Mouse (Mus musculus): Measurements from ENCODE around the gene Olfr1274-ps. TPM values are rescaled to one million over a fixed set of nuclear protein-coding genes. Genes with fewer than 3 reads are reported as not detected.
A peak's percentile ranks its signal among the peaks of the same experiment; 100 is the strongest.
"Not testable (repeated sequence)": the region's sequence is repeated elsewhere in the genome, so short reads cannot be mapped to it uniquely, and the experiment has no call there.

Gene Olfr1274-ps
- polyA plus RNA-seq, 1 experiment, result not detected

- DNase-seq; H3K4me1 ChIP-seq (ENCODE audit: control insufficient read depth, insufficient read depth, low read length); H3K27me3 ChIP-seq (replicated peaks; ENCODE audit: control insufficient read depth, insufficient read depth, low read length); H3K36me3 ChIP-seq (ENCODE audit: control insufficient read depth, insufficient read depth, low read length); H3K27ac ChIP-seq (ENCODE audit: insufficient read depth, low read depth, low read length); H3K4me3 ChIP-seq (ENCODE audit: insufficient read depth, low read depth, low read length): not testable (repeated sequence)
Observed at GRCm38 (mm10) chr2:90440169-90440568, 41.7 kb downstream of the Olfr1274-ps start.

GRCm38 (mm10) chr2:90441811-90442210 is 43.3 kb downstream of the Olfr1274-ps start:
- peak; percentile 59 for DNase-seq
- H3K36me3 ChIP-seq (ENCODE audit: control insufficient read depth, insufficient read depth, low read length); H3K27me3 ChIP-seq (replicated peaks; ENCODE audit: control insufficient read depth, insufficient read depth, low read length); H3K4me3 ChIP-seq (ENCODE audit: insufficient read depth, low read depth, low read length); H3K4me1 ChIP-seq (ENCODE audit: control insufficient read depth, insufficient read depth, low read length); H3K27ac ChIP-seq (ENCODE audit: insufficient read depth, low read depth, low read length): not testable (repeated sequence)
- 57% methylated on average over 4 of the region's 4 CpGs for WGBS

- Histone ChIP-seq H3K27me3 (replicated peaks; ENCODE audit: control insufficient read depth, insufficient read depth, low read length) (no peaks in the 10 kb centered on the region), H3K27ac (ENCODE audit: insufficient read depth, low read depth, low read length) (no peak overlapping the region), H3K4me3 (ENCODE audit: insufficient read depth, low read depth, low read length) (no peak overlapping the region), H3K4me1 (ENCODE audit: control insufficient read depth, insufficient read depth, low read length) (no peaks in the 10 kb centered on the region), H3K36me3 (ENCODE audit: control insufficient read depth, insufficient read depth, low read length) (no peaks in the 10 kb centered on the region)
- no peak for DNase-seq
- no peak for TF ChIP-seq CTCF (conservative IDR thresholded peaks at IDR 0.05; ENCODE audit: insufficient read depth, insufficient read length, low read depth, low read length)
- TF ChIP-seq POLR2A (IDR thresholded peaks at IDR 0.05; ENCODE audit: low read depth, low read length), result no peak
- 81% methylated on average over 5 of the region's 5 CpGs for WGBS
Observed at GRCm38 (mm10) chr2:90443811-90444210, 45.3 kb downstream of the Olfr1274-ps start.

GRCm38 (mm10) chr2:90448967-90449740 is 50.7 kb downstream of the Olfr1274-ps start:
- Histone ChIP-seq H3K4me3 (ENCODE audit: insufficient read depth, low read depth, low read length) (no peak overlapping the region), H3K4me1 (ENCODE audit: control insufficient read depth, insufficient read depth, low read length) (peaks cover 7% of the 10 kb centered on the region; the same call in 1 of the 2 replicates), H3K36me3 (ENCODE audit: control insufficient read depth, insufficient read depth, low read length) (no peaks in the 10 kb centered on the region), H3K27me3 (replicated peaks; ENCODE audit: control insufficient read depth, insufficient read depth, low read length) (no peaks in the 10 kb centered on the region), H3K27ac (ENCODE audit: insufficient read depth, low read depth, low read length) (peak overlapping the region; percentile 77; the same call in 1 of the 2 replicates)
- peak; percentile 64 for DNase-seq
- TF ChIP-seq POLR2A (IDR thresholded peaks at IDR 0.05; ENCODE audit: low read depth, low read length) (no peak), CTCF (conservative IDR thresholded peaks at IDR 0.05; ENCODE audit: insufficient read depth, insufficient read length, low read depth, low read length) (no peak)
- WGBS, result 55% methylated on average over 15 of the region's 15 CpGs

GRCm38 (mm10) chr2:90452380-90452779 is 53.9 kb downstream of the Olfr1274-ps start:
- H3K27me3 ChIP-seq (replicated peaks; ENCODE audit: control insufficient read depth, insufficient read depth, low read length), result no peaks in the 10 kb centered on the region
- DNase-seq, result no peak
- H3K4me1 ChIP-seq (ENCODE audit: control insufficient read depth, insufficient read depth, low read length), result peaks cover 7% of the 10 kb centered on the region; the same call in 1 of the 2 replicates
- TF ChIP-seq CTCF (conservative IDR thresholded peaks at IDR 0.05; ENCODE audit: insufficient read depth, insufficient read length, low read depth, low read length), result no peak
- TF ChIP-seq POLR2A (IDR thresholded peaks at IDR 0.05; ENCODE audit: low read depth, low read length), result no peak
- no peak overlapping the region for H3K4me3 ChIP-seq (ENCODE audit: insufficient read depth, low read depth, low read length)
- no peak overlapping the region for H3K27ac ChIP-seq (ENCODE audit: insufficient read depth, low read depth, low read length)
- H3K36me3 ChIP-seq (ENCODE audit: control insufficient read depth, insufficient read depth, low read length), result no peaks in the 10 kb centered on the region
- 65% methylated on average over 3 of the region's 3 CpGs for WGBS

Other genes starting within 250 kb of the Olfr1274-ps start
- not detected in 2 replicates for gene Olfr1270, start 245.6 kb upstream of the Olfr1274-ps start, polyA plus RNA-seq (2012; rRNA removed)
- gene Olfr1506, start 174.2 kb upstream of the Olfr1274-ps start, polyA plus RNA-seq (2012; rRNA removed), result not detected in 2 replicates
- not detected in 2 replicates for gene Olfr142, start 141.1 kb upstream of the Olfr1274-ps start, polyA plus RNA-seq (2012; rRNA removed)
- not detected in 2 replicates for gene Olfr1271, start 127.7 kb upstream of the Olfr1274-ps start, polyA plus RNA-seq (2012; rRNA removed)
- not detected in 2 replicates for gene Olfr1272, start 105.8 kb upstream of the Olfr1274-ps start, polyA plus RNA-seq (2012; rRNA removed)
- gene Gm13769, start 76.5 kb upstream of the Olfr1274-ps start, polyA plus RNA-seq (2012; rRNA removed), result not detected in 2 replicates
- gene Ptprj, start 182.0 kb downstream of the Olfr1274-ps start, polyA plus RNA-seq (2012; rRNA removed), result 18.9 and 23.2 TPM in 2 replicates

Measured in kidney, adult 2 months (tissue).